Mouse (Mus musculus) hindbrain, embryonic 15.5 days (tissue): Measurements from ENCODE around the gene Ppp1r14d. TPM values are rescaled to one million over a fixed set of nuclear protein-coding genes. Genes with fewer than 3 reads are reported as not detected.
A peak's percentile ranks its signal among the peaks of the same experiment; 100 is the strongest.

Experiments used
- ATAC-seq: fragments of 200-750 bp; cut with Nextera tagmentation; 2 replicates; pipeline ENCODE4 v1.8.0; 2017; ENCODE audit warnings: low read depth, moderate number of reproducible peaks, moderate TSS enrichment; ENCODE audit not compliant: low FRiP score
- H3K27ac ChIP-seq: fragments of 300-500 bp; sonication (generic); replicated peaks from 2 replicates; pipeline ENCODE4 v1.5.1; 2015; ENCODE audit warnings: mild to moderate bottlenecking, inconsistent platforms
- H3K27me3 ChIP-seq: fragments of 300-500 bp; sonication (generic); 2 replicates; pipeline ENCODE4 v1.6.1; 2015; ENCODE audit warnings: control low read depth, inconsistent platforms
- H3K36me3 ChIP-seq: fragments of 300-500 bp; sonication (generic); 2 replicates; pipeline ENCODE4 v1.6.1; 2015; ENCODE audit warnings: control low read depth, inconsistent platforms
- H3K4me1 ChIP-seq: fragments of 300-500 bp; sonication (generic); replicated peaks from 2 replicates; pipeline ENCODE4 v1.6.1; 2015; ENCODE audit warnings: control low read depth, inconsistent platforms
- H3K4me2 ChIP-seq: fragments of 300-500 bp; sonication (generic); 2 replicates; pipeline ENCODE4 v1.6.1; 2015; ENCODE audit warnings: moderate library complexity, mild to moderate bottlenecking, inconsistent platforms
- H3K4me3 ChIP-seq: fragments of 300-500 bp; sonication (generic); 2 replicates; pipeline ENCODE4 v1.5.1; 2015; ENCODE audit warnings: mild to moderate bottlenecking, inconsistent platforms
- H3K9ac ChIP-seq: fragments of 300-500 bp; sonication (generic); 2 replicates; pipeline ENCODE4 v1.6.1; 2015; ENCODE audit warnings: inconsistent platforms
- H3K9me3 ChIP-seq: fragments of 300-500 bp; sonication (generic); 2 replicates; pipeline ENCODE4 v1.6.1; 2016; ENCODE audit warnings: control low read depth, inconsistent platforms
- WGBS: fragments of 180-500 bp; shearing (Covaris S2); methylation state at CpG from one replicate; pipeline ENCODE4 v1.1.7; 2015; 5-methylcytosine and 5-hydroxymethylcytosine counted together
- polyA plus RNA-seq: library from polyadenylated mRNA; unstranded; fragments of >200 nt; fragmentation: Nextera tagmentation; extraction: Ambion mirVana; gene quantifications from 2 replicates; pipeline ENCODE4 v1.2.1, GENCODE M21; 2015

Gene Ppp1r14d
- not detected in 2 replicates for polyA plus RNA-seq

DNA sequence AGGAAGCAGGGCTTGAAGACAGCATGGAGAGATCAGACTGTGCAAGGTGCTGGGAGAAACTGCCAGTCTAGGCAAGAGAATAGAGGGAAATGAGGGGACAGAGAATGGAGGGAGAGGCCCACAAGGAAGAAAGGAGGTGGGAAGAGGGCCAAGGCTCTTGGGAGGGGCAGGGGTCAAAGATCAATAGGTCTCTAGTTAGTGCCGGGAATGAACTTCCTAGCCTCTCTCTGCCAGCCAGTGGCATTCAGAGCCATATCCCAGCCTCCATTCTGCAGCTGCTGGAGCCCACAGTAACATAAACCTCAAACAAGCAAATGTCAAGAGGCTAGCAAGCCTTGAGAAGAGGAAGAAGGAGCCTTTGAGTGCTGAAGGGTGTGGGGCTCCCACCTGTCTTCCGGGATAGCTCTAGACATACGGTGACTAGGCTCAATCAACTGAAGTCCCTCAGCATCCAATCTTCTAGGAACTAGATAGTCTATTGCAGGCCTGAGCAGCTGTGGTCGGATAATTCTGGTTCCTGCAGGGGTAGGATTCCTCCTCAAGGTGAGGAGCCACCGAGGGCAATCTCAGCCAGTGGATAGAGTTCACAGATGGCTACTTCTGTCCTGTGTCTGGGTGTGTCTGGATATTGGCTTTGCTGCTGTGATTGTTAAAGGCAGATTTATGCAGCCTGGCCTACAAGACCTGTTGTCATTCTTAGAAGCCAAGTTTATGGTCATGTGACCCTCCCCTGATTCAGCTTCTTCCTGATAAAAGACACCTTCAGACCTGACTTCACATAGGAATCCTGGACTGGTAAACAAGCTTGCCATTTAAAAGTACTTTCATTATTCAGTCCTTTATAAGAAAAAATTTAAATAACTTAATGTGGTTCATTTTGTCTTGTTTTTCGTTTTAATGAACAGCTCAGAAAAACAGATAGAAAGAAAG is at the start of gene Ppp1r14d:
TSS of gene Ppp1r14d (minus strand) at position 132 of the 930 bp plus-strand sequence.
- Histone ChIP-seq H3K9ac (no peak within 1 kb of the TSS), H3K4me1 (no peaks in the 10 kb centered on the region), H3K4me3 (no peak within 1 kb of the TSS), H3K4me2 (no peak within 1 kb of the TSS), H3K27ac (no peak within 1 kb of the TSS), H3K27me3 (peaks cover 4% of the 10 kb centered on the region; the same call in 1 of the 2 replicates), H3K36me3 (no peaks in the 10 kb centered on the region), H3K9me3 (no peaks in the 10 kb centered on the region)
- 76% methylated on average over 6 of the region's 6 CpGs for WGBS
- no peak for ATAC-seq

- no peaks in the 10 kb centered on the region for H3K9me3 ChIP-seq
Observed at GRCm38 (mm10) chr2:119277810-119278209, 48.1 kb upstream of the Ppp1r14d start.

DNA sequence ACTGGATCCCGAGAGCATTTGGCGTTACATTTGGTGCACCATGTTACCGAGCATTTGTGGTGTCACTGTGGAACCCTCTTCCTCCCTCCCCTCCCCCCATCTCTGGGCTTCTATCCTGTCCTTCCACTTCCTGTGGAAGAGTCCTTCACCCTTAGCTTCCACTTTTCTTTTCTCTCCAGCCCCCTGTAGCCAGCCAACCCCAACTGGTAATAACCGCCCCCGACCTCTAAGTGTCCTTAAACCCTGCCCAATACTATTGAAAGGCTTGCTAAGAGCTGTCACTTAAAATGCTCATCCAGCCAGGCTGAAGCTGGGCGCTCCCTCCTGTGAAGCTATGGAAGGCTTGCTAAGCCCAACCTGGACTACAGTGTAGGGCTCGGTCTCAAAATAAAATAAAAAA is 47.2 kb upstream of the Ppp1r14d start:
- Histone ChIP-seq H3K36me3 (no peaks in the 10 kb centered on the region), H3K9me3 (no peaks in the 10 kb centered on the region), H3K4me3 (no peak overlapping the region), H3K9ac (no peak overlapping the region), H3K4me2 (no peak overlapping the region), H3K4me1 (no peaks in the 10 kb centered on the region), H3K27ac (no peak overlapping the region), H3K27me3 (no peaks in the 10 kb centered on the region)
- no peak for ATAC-seq
- WGBS, result 84% methylated on average over 7 of the region's 7 CpGs

More at GRCm38 (mm10) chr2:119277810-119278209, 48.1 kb upstream of the Ppp1r14d start:
- H3K4me1 ChIP-seq, result no peaks in the 10 kb centered on the region
- H3K4me2 ChIP-seq, result no peak overlapping the region
- no peaks in the 10 kb centered on the region for H3K36me3 ChIP-seq
- no peak overlapping the region for H3K27ac ChIP-seq
- no peak overlapping the region for H3K9ac ChIP-seq
- no peak overlapping the region for H3K4me3 ChIP-seq
- ATAC-seq, result no peak
- 82% methylated on average over 23 of the region's 23 CpGs for WGBS
- no peaks in the 10 kb centered on the region for H3K27me3 ChIP-seq

DNA sequence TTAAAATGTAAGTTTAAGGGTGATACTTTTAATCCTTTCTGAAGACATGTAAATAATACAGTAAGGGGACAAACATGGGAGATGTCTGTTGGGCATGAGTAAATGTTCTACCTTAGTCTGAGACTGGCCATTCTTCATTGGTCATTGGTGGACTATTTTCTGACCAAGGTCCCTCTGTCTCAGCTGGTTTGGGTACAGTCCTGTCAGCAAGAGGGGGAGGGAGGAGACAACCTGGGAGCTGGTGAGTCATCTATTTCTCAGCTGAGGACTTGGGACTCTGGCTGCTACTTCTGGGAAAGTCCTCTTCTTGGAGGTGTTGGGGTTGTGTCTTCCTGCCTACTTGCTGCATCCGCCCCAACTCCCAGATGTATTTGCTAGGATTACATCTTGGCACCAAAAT is 44.4 kb upstream of the Ppp1r14d start:
- no peak overlapping the region for H3K9ac ChIP-seq
- no peak overlapping the region for H3K4me3 ChIP-seq
- WGBS, result 95% methylated on average over 1 of the region's 1 CpGs
- no peak for ATAC-seq
- no peaks in the 10 kb centered on the region for H3K36me3 ChIP-seq
- peaks cover 15% of the 10 kb centered on the region for H3K4me1 ChIP-seq
- H3K27ac ChIP-seq, result no peak overlapping the region
- no peaks in the 10 kb centered on the region for H3K9me3 ChIP-seq
- H3K27me3 ChIP-seq, result no peaks in the 10 kb centered on the region
- H3K4me2 ChIP-seq, result no peak overlapping the region

DNA sequence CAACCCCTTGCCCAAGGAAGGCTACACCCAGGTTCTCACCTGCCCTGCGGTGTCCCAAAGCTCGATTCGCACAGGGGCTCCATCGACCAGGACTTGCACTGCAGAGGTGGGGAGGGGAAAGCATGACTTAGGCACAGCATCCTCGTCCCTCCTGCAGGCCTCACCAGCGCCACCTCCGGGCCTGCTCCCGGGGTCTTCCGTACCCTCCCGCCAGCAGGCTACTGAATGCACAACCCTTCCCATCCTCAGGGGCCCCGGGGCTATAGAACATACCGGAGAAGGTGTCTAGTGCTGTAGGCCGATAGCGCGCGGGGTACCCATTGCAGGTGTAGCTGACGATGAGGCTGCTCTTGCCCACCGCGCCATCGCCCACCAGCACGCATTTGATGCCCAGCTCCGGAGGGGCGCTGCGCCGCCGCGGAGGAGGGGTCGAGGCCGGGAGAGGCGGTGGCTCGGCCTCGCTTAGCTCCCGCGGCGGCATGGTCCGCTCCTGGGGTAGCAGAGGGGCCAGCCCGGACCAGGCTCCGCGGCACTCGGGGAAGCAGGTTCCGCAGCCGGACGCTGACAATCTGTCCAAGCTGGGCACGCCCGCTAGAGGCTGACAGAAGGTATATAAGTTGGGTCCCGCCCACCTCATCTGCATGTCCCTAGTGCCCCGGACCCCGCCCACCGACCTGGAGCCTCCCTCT is 41.1 kb upstream of the Ppp1r14d start, which contains the start of gene Rhov:
TSS of gene Rhov (minus strand) at position 630 of the 689 bp plus-strand sequence.
- peak within 1 kb of the TSS; percentile 89 for H3K4me2 ChIP-seq
- H3K4me1 ChIP-seq, result peaks cover 22% of the 10 kb centered on the region
- no peaks in the 10 kb centered on the region for H3K27me3 ChIP-seq
- H3K9ac ChIP-seq, result peak within 1 kb of the TSS; percentile 91
- H3K36me3 ChIP-seq, result no peaks in the 10 kb centered on the region
- H3K27ac ChIP-seq, result peak within 1 kb of the TSS; percentile 88
- WGBS, result under 1% methylated on average over 49 of the region's 49 CpGs
- peak; percentile 91 for ATAC-seq
- H3K9me3 ChIP-seq, result no peaks in the 10 kb centered on the region
- peak within 1 kb of the TSS; percentile 86 for H3K4me3 ChIP-seq

- no peaks in the 10 kb centered on the region for H3K36me3 ChIP-seq
- H3K9ac ChIP-seq, result peak overlapping the region; percentile 91
- H3K4me3 ChIP-seq, result peak overlapping the region; percentile 86
- H3K4me2 ChIP-seq, result peak overlapping the region; percentile 89
- ATAC-seq, result peak; percentile 4; the same call in 1 of the 2 replicates
- H3K27me3 ChIP-seq, result no peaks in the 10 kb centered on the region
- H3K27ac ChIP-seq, result peak overlapping the region; percentile 88
- peaks cover 22% of the 10 kb centered on the region for H3K4me1 ChIP-seq
- no peaks in the 10 kb centered on the region for H3K9me3 ChIP-seq
- WGBS, result 52% methylated on average over 9 of the region's 9 CpGs
Observed at GRCm38 (mm10) chr2:119270286-119270642, 40.6 kb upstream of the Ppp1r14d start.

DNA sequence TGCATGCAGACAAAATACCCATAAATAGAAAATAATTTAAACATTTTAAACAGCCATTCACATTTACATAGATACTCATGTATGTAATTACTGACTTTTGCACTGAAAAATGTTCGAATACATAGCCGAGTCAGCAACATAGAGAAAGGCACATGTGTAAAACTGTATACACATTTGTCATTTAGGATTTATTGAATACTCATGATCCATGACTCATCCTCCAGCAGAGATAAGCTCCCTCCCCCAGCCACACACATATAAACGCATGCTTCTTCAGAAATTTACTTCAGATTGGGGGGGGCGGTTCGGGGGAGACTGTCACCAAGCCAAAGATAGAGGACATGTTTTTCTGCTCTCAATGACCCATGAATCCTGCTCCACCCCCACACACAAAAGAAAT is 34.1 kb upstream of the Ppp1r14d start:
- no peaks in the 10 kb centered on the region for H3K36me3 ChIP-seq
- peaks cover 10% of the 10 kb centered on the region for H3K4me1 ChIP-seq
- H3K9me3 ChIP-seq, result no peaks in the 10 kb centered on the region
- 80% methylated on average over 5 of the region's 5 CpGs for WGBS
- H3K27me3 ChIP-seq, result no peaks in the 10 kb centered on the region
- ATAC-seq, result no peak
- no peak overlapping the region for H3K4me2 ChIP-seq
- H3K4me3 ChIP-seq, result no peak overlapping the region
- H3K9ac ChIP-seq, result no peak overlapping the region
- H3K27ac ChIP-seq, result no peak overlapping the region

GRCm38 (mm10) chr2:119262978-119263377 is 33.3 kb upstream of the Ppp1r14d start:
- H3K9me3 ChIP-seq, result no peaks in the 10 kb centered on the region
- no peak overlapping the region for H3K4me3 ChIP-seq
- H3K27ac ChIP-seq, result 0 out of 2 replicates have a peak overlapping the region, but pooled peaks have one; percentile 15
- no peaks in the 10 kb centered on the region for H3K36me3 ChIP-seq
- 42% methylated on average over 8 of the region's 8 CpGs for WGBS
- H3K9ac ChIP-seq, result no peak overlapping the region
- H3K4me1 ChIP-seq, result peaks cover 6% of the 10 kb centered on the region; the same call in 1 of the 2 replicates
- peak overlapping the region; percentile 9; the same call in 1 of the 2 replicates for H3K4me2 ChIP-seq
- peak; percentile 57; the same call in 1 of the 2 replicates for ATAC-seq
- no peaks in the 10 kb centered on the region for H3K27me3 ChIP-seq

DNA sequence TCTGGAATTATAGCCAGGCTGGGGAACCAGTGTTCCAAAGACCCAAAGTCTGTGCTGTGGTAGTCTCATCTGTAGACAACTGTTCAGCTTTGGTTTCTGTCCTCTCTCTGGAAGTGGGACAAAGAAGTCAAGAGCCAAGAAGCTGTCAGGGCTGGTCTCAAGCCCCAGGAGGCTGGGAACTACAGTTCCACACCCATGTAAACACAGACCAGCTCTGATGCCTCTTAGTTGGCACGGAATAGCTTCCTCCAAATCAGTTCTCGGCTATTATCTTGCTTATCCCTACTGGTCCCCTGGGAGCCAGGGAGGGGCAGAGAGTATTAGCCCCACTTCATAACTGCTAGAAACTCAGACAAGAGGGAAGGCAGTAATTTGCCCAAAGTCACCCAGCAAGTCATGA is 31.6 kb upstream of the Ppp1r14d start:
- Histone ChIP-seq H3K4me3 (no peak overlapping the region), H3K36me3 (no peaks in the 10 kb centered on the region), H3K9me3 (no peaks in the 10 kb centered on the region), H3K4me1 (peaks cover 6% of the 10 kb centered on the region; the same call in 1 of the 2 replicates), H3K9ac (no peak overlapping the region), H3K4me2 (no peak overlapping the region), H3K27me3 (no peaks in the 10 kb centered on the region), H3K27ac (no peak overlapping the region)
- WGBS, result 53% methylated on average over 2 of the region's 2 CpGs
- ATAC-seq, result no peak

DNA sequence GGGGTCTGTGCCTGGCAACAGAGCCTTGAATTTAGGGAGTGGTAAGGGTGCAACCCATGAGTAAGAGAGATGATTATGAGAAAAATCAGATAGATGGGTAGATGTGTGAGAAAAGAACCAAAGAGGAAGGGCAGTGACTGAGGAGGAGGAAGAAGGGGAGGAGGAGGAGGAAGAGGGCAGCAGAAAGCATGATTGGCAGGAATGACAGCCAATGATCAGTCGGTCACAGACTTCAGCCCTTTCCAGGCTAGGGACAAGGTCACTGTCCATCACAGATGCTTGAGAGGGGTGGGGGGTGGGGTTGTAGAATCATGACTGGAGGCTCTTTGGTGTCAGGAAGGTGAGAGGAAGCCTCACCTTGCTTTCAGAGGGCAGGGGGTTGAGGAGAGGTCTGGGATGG is 30.8 kb upstream of the Ppp1r14d start:
- ATAC-seq, result no peak
- Histone ChIP-seq H3K36me3 (no peaks in the 10 kb centered on the region), H3K27ac (no peak overlapping the region), H3K27me3 (peaks cover 2% of the 10 kb centered on the region; the same call in 1 of the 2 replicates), H3K9ac (no peak overlapping the region), H3K4me2 (no peak overlapping the region), H3K4me3 (no peak overlapping the region), H3K4me1 (peaks cover 6% of the 10 kb centered on the region; the same call in 1 of the 2 replicates), H3K9me3 (no peaks in the 10 kb centered on the region)
- WGBS, result 73% methylated on average over 1 of the region's 1 CpGs

DNA sequence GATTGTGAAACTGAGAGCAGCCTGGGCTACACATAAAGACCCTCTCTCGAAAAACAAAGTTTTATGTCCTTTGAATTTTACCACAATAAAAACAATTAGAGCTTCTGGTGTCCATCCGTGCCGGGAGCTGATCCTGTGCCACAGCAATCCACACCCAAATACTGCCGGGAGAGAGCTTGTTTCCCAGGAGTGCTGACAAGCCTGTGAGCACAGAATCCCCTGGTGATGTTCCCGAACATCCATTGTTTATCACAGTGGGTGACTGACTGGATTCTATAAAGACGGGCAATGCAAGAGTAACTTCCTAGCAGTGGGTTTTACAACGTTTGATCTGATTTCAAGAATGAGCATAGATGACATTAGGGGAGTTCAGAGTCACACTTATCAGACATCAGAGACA is 25.3 kb upstream of the Ppp1r14d start:
- no peaks in the 10 kb centered on the region for H3K4me1 ChIP-seq
- no peak overlapping the region for H3K27ac ChIP-seq
- ATAC-seq, result no peak
- no peak overlapping the region for H3K4me2 ChIP-seq
- WGBS, result 9% methylated on average over 7 of the region's 7 CpGs
- H3K9ac ChIP-seq, result no peak overlapping the region
- peaks cover 7% of the 10 kb centered on the region; the same call in 1 of the 2 replicates for H3K27me3 ChIP-seq
- no peak overlapping the region for H3K4me3 ChIP-seq
- H3K36me3 ChIP-seq, result no peaks in the 10 kb centered on the region
- H3K9me3 ChIP-seq, result no peaks in the 10 kb centered on the region
